Mouse (Mus musculus) monocyte, adult 2 months (primary cell): ENCODE measurements around the gene Raph1.

Source experiments
- DNase-seq, 2 experiments: peaks; one replicate each; pipeline ENCODE4 v3.0.0; 2022; ENCODE audit warnings: low spot score in 2 of 2, low read depth in 1 of 2

Gene Raph1

DNA sequence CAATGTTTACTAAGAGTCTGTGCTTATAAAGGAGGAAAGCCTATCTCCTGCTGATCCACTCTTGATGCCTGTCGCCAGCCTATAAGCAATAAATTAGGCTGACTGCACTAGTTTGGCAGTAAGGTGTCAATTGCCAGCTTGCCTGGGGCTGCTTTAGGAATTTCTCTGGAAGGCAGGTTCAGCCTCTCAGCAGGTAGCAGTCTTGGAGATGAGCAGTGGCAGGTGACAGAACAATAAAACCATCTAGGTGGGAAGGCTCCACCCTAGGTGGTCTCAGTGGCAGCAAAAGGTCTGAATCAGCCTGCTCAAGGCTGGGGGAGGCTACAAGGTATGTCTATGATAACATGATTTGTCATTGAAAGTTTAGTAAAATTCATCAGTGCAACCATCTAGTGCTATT is 134.4 kb downstream of the Raph1 start:
- no peak for DNase-seq
